Mouse (Mus musculus) G1E (cell line): ENCODE measurements around the gene Mrpl55. TPM values are rescaled to one million over a fixed set of nuclear protein-coding genes. Genes with fewer than 3 reads are reported as not detected.

Experiments used
- ATAC-seq: 2 replicates; pipeline ENCODE4 v1.8.0; 2016; ENCODE audit warnings: mild to moderate bottlenecking; ENCODE audit not compliant: insufficient number of reproducible peaks, poor library complexity, low FRiP score, severe bottlenecking; ENCODE audit errors: extremely low read depth
- DNase-seq: peaks from one replicate; pipeline ENCODE4 v3.0.0; 2012; ENCODE audit warnings: low spot score
- H3K27me3 ChIP-seq: 2 replicates; pipeline ENCODE4 v1.6.1; 2012; ENCODE audit warnings: mild to moderate bottlenecking, low read length, inconsistent platforms; ENCODE audit not compliant: insufficient read depth
- H3K36me3 ChIP-seq: replicated peaks from 2 replicates; pipeline ENCODE3; 2012; ENCODE audit warnings: mild to moderate bottlenecking, inconsistent platforms
- H3K4me1 ChIP-seq: 2 replicates; pipeline ENCODE4 v1.6.1; 2012; ENCODE audit warnings: low read depth, low read length, inconsistent platforms, mixed read lengths; ENCODE audit not compliant: insufficient read depth
- H3K4me3 ChIP-seq: 2 replicates; pipeline ENCODE4 v1.5.1; 2012; ENCODE audit warnings: low read depth, mild to moderate bottlenecking, inconsistent platforms, low read length, moderate library complexity, mixed read lengths
- H3K9me3 ChIP-seq: replicated peaks from 2 replicates; pipeline ENCODE4 v1.6.1; 2012; ENCODE audit warnings: inconsistent platforms
- CTCF ChIP-seq: IDR thresholded peaks from 2 replicates; pipeline ENCODE4 v1.5.1; 2012; ENCODE audit warnings: low read depth, low read length, inconsistent platforms, mixed read lengths
- GATA1 ChIP-seq: IDR thresholded peaks from 2 replicates; pipeline ENCODE4 v1.6.1; 2012; ENCODE audit warnings: borderline replicate concordance, low read length, inconsistent platforms, mixed read lengths
- GATA2 ChIP-seq: IDR thresholded peaks from 2 replicates; pipeline ENCODE4 v1.6.1; 2012; ENCODE audit warnings: low read depth, low read length, inconsistent platforms, borderline replicate concordance
- POLR2AphosphoS5 ChIP-seq: IDR thresholded peaks from 2 replicates; pipeline ENCODE4 v1.6.1; 2012; ENCODE audit warnings: low read depth, low read length, inconsistent platforms; ENCODE audit not compliant: insufficient replicate concordance
- TAL1 ChIP-seq: conservative IDR thresholded peaks from 2 replicates; pipeline ENCODE4 v1.6.1; 2012; ENCODE audit warnings: low read depth, low read length, inconsistent platforms, mixed read lengths
- polyA plus RNA-seq: library from polyadenylated mRNA; stranded (reverse); fragments of >175 nt; gene quantifications from 2 replicates; pipeline ENCODE4 v1.2.3, GENCODE M21; 2012
- total RNA-seq, 2 experiments: library from RNA; stranded (forward) in 1 of 2; stranded (reverse) in 1 of 2; fragments of 200-1000 nt in 1 of 2; fragments of >200 nt in 1 of 2; fragmentation: Nextera tagmentation in 1 of 2; gene quantifications; 2 replicates each; pipeline ENCODE4 v1.2.3; 2014 to 2017

The Mrpl55 gene
- total and polyA plus RNA-seq, 3 experiments = 23.4 to 40.8 (median 34.8) TPM

- TF ChIP-seq TAL1 (no peak), POLR2AphosphoS5 (no peak), GATA1 (no peak), CTCF (no peak), GATA2 (no peak)
- Histone ChIP-seq H3K4me3 (no peak overlapping the region), H3K4me1 (peaks cover 82% of the 10 kb centered on the region), H3K27me3 (no peaks in the 10 kb centered on the region), H3K9me3 (no peaks in the 10 kb centered on the region), H3K36me3 (peaks cover 93% of the 10 kb centered on the region)
- no peak for ATAC-seq
- DNase-seq = no peak
These were observed 16.2 kb downstream of the Mrpl55 start for GRCm38 (mm10) chr11:59218389-59218998.

- Histone ChIP-seq H3K9me3 (no peaks in the 10 kb centered on the region), H3K4me3 (no peak overlapping the region), H3K36me3 (peaks cover 93% of the 10 kb centered on the region), H3K27me3 (no peaks in the 10 kb centered on the region), H3K4me1 (peaks cover 82% of the 10 kb centered on the region)
- DNase-seq (no peak), ATAC-seq (no peak)
- TF ChIP-seq POLR2AphosphoS5 = no peak
- peak; percentile 67 for TF ChIP-seq CTCF
- no peak for TF ChIP-seq TAL1
- no peak for TF ChIP-seq GATA1
- no peak for TF ChIP-seq GATA2
These were observed 16.8 kb downstream of the Mrpl55 start for GRCm38 (mm10) chr11:59219064-59219463.

GRCm38 (mm10) chr11:59221604-59222003 lies 19.3 kb downstream of the Mrpl55 start:
- no peak for DNase-seq

GRCm38 (mm10) chr11:59222306-59222705 lies 20.0 kb downstream of the Mrpl55 start:
- no peak for ATAC-seq
- Histone ChIP-seq H3K27me3 (no peaks in the 10 kb centered on the region), H3K4me1 (peaks cover 85% of the 10 kb centered on the region), H3K9me3 (no peaks in the 10 kb centered on the region), H3K4me3 (no peak overlapping the region), H3K36me3 (peaks cover 79% of the 10 kb centered on the region)
- TF ChIP-seq GATA2 (no peak), GATA1 (no peak), CTCF (no peak), TAL1 (no peak), POLR2AphosphoS5 (no peak)
- DNase-seq = no peak

More at GRCm38 (mm10) chr11:59221604-59222003, 19.3 kb downstream of the Mrpl55 start:
- peaks cover 88% of the 10 kb centered on the region for H3K4me1 ChIP-seq
- TF ChIP-seq POLR2AphosphoS5 (no peak), TAL1 (no peak), GATA2 (no peak), CTCF (no peak), GATA1 (no peak)
- no peak overlapping the region for H3K4me3 ChIP-seq
- H3K9me3 ChIP-seq = no peaks in the 10 kb centered on the region
- H3K27me3 ChIP-seq = no peaks in the 10 kb centered on the region
- ATAC-seq = no peak
- peaks cover 84% of the 10 kb centered on the region for H3K36me3 ChIP-seq

- H3K9me3 ChIP-seq = no peaks in the 10 kb centered on the region
- DNase-seq (no peak), ATAC-seq (no peak)
- H3K4me3 ChIP-seq = no peak overlapping the region; the same call in 1 of the 2 replicates
- H3K4me1 ChIP-seq = peaks cover 77% of the 10 kb centered on the region
- no peaks in the 10 kb centered on the region for H3K27me3 ChIP-seq
- no peak for TF ChIP-seq GATA2
- no peak for TF ChIP-seq POLR2AphosphoS5
- no peak for TF ChIP-seq CTCF
- TF ChIP-seq GATA1 = no peak
- TF ChIP-seq TAL1 = no peak
- peaks cover 63% of the 10 kb centered on the region for H3K36me3 ChIP-seq
These were observed 21.7 kb downstream of the Mrpl55 start for GRCm38 (mm10) chr11:59224025-59224424.

- Histone ChIP-seq H3K9me3 (no peaks in the 10 kb centered on the region), H3K36me3 (peaks cover 60% of the 10 kb centered on the region), H3K4me3 (no peak overlapping the region; the same call in 1 of the 2 replicates), H3K27me3 (no peaks in the 10 kb centered on the region), H3K4me1 (peaks cover 79% of the 10 kb centered on the region)
- DNase-seq (no peak), ATAC-seq (no peak)
- TF ChIP-seq TAL1 (no peak), GATA1 (no peak), POLR2AphosphoS5 (no peak), CTCF (no peak), GATA2 (no peak)
These were observed 22.2 kb downstream of the Mrpl55 start for GRCm38 (mm10) chr11:59224470-59224869.
